Mouse (Mus musculus): ENCODE measurements at regions not wholly inside any gene's neighbourhood (a gene's known extent, or its start where the extent isn't known, plus 50 kb on each side); places are given as distances from the start of the nearest gene placed in this dataset.

DNA sequence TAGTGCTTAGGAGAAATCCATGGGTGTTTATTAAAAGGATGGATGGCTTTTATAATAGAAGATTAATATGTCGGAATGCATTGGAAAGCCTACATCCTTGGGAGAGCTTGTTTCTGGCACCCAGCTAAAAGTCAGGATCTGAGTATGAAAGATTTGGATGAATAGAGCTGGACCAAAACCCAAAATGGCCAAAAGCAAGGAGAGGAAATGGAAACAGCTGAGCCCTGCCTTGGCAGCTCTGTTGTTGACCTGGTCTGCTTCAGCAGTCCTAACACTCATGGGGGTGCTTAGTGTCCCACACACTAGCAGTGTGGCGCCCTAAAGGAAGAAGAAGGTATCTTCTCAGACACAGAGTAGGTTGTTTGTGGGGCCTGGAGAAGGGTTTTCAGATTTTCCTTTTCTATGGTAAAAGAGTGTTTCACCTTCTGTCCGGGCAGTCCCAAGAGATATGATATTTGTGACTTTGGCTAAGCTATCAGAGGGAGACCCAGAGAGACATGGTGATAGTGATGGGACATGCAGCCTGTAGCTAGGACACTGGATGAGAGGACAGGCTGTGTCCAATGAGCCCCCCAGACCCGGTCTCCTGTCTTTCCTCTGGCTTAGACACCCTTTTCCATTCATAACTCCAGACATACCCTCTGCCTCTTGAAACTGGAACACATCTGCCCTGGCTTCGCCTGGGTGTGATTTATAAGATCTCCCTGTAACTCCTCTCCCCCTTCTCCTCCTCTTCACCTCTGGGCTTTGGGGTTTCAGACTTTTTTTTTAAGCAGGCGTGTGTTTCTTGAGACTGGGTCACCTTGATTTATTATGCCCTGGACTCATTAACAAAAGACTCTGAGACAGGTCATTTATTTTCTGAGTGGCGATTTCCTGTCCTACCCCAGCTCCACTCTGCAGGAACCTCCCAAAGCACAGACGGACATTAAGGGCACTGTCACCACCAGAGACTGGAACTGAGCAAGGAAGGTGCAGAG, 70.9 kb upstream of the Boc start:
- DNase-seq = peak; percentile 21 to 61

DNA sequence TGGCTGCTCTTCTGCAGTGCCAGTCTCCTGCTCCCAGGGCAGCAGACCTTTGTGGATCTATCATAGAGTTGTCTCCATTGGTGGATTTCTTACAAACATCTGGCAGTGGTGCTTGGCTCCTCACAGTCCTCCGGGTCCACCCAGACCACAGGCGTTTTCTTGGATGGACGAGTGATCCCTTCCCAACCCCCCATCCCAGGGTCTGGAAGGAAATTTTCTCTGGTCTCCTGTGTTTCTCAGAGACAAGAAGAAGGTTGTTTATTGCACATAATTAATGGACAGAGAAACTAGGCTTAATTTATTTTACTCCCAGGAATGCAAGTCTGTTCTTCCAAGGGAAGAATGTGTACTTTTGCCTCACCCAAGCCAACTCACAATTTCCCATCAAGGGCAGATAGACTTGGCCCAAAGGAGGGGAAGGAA, 67.2 kb upstream of the Boc start:
- no peak for DNase-seq

DNA sequence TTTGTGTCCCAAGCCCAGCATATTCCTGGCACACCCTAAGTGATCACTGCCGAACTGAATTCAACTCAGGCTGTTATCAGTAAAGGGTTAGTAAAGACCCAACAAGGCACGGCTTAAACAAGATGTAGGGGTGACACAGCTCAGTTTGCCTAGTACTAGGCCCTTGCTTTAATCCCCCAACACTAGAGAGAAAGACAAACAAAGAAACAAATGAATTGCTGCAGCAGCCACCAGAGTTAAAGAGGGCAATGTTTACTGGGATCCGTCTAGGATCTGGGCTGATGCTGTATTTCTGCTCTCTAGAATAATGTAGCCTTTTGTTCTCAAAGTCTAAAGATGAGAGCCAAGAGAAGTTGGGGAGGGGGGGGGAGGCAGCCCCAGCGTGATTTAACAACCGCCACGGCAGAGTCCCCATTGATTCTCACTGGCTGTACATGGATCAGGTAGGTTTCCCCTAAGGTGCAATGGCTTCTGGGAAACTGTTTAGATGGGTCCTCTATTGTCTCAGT, 66.5 kb upstream of the Boc start:
- no peak for DNase-seq

DNA sequence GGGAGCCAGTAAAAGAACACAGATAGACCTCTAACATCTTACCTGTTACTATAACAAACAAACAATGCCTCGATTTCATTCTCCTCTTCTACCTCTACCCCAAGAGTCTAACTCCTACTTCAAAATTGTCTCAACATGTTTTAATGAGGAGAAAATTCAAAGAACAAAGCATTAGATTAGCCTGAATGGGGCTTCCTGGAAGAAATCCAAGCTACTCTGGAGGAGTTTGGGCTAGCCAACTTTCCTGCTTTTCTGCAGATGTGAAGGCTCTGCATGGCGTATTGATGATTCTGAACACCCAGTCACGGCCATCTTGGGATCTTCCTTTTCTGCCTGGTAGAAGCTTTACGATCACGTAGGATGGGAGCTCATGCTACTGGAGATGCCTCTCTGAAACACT, 62.9 kb upstream of the Boc start:
- no peak for DNase-seq

DNA sequence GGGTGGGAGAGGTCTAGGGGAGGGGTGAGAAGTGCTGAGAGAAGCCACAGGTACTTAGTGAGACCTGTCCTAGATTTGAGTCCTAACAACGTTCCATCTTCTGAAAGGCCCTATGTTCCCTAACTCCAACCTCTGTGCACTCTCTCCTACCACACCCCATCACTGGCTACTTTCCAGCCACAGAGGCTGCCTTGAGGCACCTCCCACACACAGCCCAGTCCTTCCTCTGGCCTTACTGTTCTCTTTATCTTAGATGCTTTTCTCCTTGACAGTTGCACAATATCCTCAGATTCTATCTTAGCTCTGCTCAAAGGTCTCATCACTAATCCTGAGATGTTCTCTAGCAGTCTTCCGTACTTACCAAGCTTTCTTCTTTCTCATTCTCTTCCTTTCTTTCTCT, 61.8 kb upstream of the Boc start:
- no peak for DNase-seq

DNA sequence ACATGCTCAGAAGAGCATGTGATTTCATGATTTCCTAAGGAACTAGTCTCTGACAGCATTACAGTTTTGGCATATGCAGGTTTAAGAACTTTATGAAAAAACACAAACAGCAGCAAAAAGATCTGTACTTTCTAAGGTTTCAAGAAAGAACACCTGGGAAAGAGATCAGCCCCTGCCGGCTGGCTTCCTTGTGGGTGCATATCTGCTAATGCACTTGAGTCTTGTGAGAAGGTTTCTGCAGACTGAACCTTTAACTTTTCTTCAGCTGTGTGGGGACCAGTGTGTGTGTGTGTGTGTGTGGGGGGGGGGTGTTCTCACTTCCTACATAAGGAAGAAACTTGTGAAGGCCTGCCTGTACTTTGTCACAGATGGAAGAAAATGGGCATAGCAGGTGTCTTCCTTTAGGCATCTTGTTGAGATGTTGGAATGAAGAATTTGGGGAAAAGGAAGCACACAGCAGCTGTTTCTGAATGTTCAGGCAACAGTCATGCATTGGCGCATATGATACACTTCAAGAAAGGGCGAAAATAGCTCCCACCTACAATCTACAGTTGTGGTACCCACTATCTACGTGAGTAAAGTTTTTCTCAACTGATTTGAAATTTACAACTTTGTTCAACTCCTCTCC, 60.9 kb upstream of the Boc start:
- DNase-seq = no peak

DNA sequence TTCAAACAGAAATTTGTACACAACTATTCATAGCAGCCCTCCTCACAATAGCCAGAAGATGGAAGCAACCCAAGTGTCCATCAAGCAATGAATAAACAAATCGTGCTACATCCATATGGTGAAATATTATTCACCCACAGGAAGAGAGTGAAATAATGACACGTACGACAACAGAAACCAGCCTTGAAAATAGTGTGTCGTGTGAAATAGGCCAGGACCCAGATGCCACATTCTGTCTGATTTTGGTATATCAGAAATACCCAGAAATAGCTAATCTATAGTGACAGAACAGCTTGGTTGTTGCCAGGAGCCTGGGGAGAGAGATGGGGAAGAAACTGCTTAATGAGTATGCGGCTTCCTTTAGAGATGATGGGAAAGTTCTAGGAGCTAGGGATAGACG, 58.3 kb upstream of the Boc start:
- DNase-seq = no peak

DNA sequence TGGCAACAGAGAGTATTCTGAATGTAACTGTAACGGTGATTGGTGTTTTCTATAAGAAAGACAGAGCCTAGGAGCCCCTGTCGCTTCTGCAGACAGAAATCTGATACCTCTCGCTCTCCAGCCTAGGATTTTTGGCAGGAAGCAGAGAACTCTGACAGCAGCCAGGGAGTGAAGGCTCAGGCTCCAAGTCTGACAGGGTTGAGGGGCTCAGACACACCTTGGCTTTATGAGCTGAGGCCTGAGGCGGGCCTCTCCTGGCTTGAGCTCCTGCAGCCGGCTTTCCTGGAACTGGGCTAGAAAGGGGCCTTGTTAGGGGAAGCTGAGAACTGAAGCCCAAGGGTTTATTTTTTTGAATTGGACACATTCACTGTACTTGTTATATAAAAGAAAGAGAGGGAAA, 57.7 kb upstream of the Boc start:
- no peak for DNase-seq

DNA sequence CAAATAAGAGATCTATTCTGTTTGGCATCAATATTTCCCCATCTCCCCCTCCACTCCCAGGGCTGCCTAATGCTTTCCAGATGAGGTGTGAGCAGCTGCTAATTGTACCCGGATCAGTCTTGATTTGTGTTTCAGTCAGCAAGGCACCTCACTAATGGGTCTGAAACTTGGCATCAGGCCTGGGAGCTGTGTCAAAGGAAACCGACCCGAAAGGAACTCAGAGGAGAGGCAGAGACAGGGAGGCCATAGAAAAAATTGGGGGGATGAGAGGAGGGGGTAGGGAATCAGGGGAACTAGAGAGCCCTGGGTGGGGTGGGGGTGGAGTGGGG, 57.1 kb upstream of the Boc start:
- DNase-seq = peak in 1 of 2 experiments; percentile 7

DNA sequence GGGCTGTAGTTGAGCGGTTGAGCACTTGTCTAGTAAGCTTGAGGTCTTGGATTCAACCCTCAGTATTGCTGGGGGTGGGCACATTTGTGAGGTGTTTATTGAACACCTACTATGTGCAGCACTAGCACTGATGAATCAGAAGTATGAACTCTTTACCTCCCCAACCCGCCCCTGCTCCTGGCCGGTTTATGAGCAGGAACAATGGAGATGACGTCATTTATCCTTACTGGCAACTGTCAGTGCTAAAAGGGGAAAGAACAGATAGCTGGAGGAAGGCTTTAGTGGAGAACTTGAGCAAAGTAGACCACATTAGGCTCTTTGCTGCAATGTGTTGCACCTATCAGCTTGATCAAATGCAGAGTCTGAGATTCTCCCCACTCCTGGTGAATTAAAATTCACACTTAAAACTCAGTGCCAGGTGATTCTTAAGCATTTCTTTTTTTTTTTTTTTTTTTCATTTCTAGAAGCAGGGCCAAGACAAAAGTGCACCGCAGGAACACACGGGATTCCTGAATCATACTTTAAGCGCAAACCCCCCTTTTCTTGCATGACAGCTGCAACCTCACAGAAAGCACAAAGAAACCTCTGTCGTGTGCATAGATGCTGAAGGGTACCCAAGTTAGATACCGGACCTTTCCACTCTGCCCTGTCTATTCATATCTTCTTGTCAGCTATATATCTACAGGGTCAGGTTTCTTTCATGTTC, 56.6 kb upstream of the Boc start:
- no peak for DNase-seq

DNA sequence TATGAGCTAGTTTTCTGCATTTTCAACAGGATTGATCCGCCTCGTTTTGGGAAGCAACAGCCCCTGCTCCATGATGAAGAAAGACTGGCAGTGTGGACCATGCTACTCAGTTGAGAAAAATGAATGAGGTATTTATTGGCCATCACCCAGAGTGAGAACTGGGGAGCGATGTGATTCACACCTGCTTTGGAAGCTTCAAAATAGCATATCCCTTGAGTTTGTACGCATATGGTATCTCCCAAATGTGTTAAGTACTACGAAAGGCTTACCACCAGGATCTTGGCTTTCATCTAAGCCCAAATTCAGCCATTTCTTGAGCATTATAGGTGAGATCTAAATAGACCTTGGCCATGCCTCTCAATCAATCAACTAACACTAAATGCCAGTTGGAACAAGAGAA, 55.5 kb upstream of the Boc start:
- no peak for DNase-seq

DNA sequence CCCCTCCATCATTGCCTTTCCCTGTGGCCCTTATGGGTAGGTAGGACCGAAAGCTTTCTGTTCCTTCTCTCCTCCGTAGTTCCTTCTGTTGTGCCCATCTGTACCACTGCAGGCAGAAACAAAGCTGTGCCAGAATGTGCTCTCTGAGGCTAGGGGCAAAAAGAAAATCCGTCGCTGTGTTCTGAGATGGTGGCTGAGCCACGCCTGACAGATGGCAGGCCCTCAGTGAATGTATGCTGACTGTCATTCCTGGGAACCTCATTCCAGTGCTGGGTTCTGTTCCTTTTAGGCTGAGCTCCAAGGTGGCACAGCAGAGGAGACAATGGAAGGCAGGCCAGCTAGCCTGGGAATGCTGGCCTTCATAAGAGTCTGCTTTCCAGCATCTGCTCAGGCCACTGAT, 54.0 kb upstream of the Boc start:
- DNase-seq = no peak

DNA sequence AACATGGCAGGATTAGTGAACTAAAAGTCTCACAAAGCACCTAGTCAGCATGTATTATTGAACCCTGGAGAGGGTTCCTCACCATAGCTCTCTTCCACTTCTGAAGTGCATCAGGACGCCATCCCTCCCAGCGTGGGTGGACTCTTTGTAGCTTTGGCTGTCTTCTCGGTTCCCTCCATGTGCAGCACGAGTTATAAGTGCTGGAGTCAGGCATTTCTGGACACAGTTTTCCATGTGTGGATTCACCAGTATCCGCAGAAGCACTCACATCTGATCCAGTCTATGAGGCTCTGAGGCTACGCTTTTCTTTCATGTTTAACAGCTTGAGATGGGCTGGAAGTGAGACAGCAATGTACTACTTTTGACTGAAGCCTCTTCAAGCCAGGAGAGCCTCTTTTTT, 52.8 kb upstream of the Boc start:
- no peak for DNase-seq

DNA sequence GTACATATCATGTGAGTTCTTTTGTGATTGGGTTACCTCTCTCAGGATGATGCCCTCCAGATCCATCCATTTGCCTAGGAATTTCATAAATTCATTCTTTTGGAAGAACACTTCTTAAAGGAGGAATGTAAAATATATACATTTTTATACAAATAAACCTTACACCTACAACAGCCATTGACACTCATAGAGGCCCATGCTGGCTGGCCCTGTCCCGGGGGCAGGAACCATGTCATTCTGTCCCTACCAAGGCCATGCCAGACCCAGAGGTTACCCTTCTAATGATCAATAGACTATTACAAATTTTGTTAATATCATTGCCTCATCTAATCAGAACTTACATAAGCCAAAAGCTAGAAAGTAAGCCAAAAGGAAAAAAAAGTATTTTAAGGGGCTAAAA, 49.9 kb upstream of the Boc start:
- DNase-seq = no peak
